Mouse (Mus musculus) erythroblast, embryonic 14.5 days (primary cell): ENCODE measurements around the gene Fut1.
"Not testable (repeated sequence)": the region's sequence is repeated elsewhere in the genome, so short reads cannot be mapped to it uniquely, and the experiment has no call there.

ENCODE experiments used
- GATA1 ChIP-seq: IDR thresholded peaks from 2 replicates; pipeline ENCODE4 v1.6.1; 2012; ENCODE audit warnings: low read length, inconsistent platforms, mixed read lengths
- TAL1 ChIP-seq: IDR thresholded peaks from 3 replicates; pipeline ENCODE4 v1.6.1; 2012; ENCODE audit warnings: low read length, inconsistent platforms, mixed read lengths

GRCm38 (mm10) chr7:45661702-45662101 lies 44.6 kb downstream of the Fut1 start:
- TF ChIP-seq GATA1, TAL1: not testable (repeated sequence)
